Mouse (Mus musculus) small intestine, adult 2 months (tissue): Measurements from ENCODE around the gene Plekhb2.

Experiments
- CTCF ChIP-seq: fragments of 200-500 bp; IDR thresholded peaks from 2 replicates; pipeline ENCODE4 v1.5.1; 2012; ENCODE audit warnings: low read depth, mild to moderate bottlenecking, control low read depth, inconsistent platforms, low read length, moderate library complexity, mixed read lengths; ENCODE audit not compliant: insufficient replicate concordance, insufficient read length; ENCODE audit errors: extremely low read depth
- POLR2A ChIP-seq: fragments of 200-500 bp; IDR thresholded peaks from 2 replicates; pipeline ENCODE4 v1.6.1; 2012; ENCODE audit warnings: low read depth, mild to moderate bottlenecking, control low read depth, inconsistent platforms, low read length, moderate library complexity

DNA sequence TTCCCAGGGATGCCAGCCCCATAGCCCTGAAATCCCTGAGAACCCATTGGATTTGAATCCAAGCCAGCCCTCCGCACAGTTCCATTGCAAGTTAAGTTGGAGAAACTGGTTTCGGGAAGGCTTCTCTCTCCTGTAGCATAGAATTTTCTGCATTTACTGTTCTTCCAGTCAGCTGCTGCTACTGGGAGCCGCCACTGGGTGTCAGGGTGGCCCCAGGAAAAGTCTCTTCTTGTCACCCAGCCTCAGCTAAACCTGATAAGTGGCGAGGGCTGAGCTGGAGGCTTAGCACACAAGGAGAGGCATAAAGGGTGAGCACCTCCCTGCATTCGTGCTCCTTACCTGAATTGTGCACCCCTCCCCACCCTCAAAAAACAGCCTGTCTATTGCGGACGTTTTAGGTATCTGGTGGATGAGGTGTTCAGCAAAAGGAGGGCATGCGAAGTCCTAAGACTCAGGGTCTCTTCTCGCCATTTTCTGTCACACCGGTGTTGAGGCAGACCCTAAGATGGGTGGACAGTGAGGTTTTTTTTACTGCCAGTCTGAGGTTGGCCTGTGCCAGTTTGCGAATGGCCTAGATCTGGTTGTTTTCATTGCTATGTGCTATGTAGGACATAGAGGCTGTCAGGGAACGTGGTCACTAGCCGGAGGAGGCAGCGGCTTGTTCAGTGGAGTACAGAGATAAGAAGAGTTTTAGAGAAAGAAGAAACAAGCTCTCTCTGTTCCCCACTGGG, 41.9 kb downstream of the Plekhb2 start:
- TF ChIP-seq POLR2A (no peak), CTCF (peak; percentile 53; the same call in 1 of the 2 replicates)
